Mouse (Mus musculus) gonadal fat pad, adult 2 months (tissue): ENCODE measurements around the gene Eif2b2. TPM values are rescaled to one million over a fixed set of nuclear protein-coding genes. Genes with fewer than 3 reads are reported as not detected.

Experiments used
- DNase-seq: peaks from one replicate; pipeline ENCODE4 v3.0.0-alpha.2; 2012; ENCODE audit warnings: low read depth
- polyA plus RNA-seq: library from polyadenylated mRNA; depleted of rRNA; stranded (reverse); fragments of >200 nt; gene quantifications from 2 replicates; pipeline ENCODE4 v1.2.3, GENCODE M21; 2012

The Eif2b2 gene
- polyA plus RNA-seq, 1 experiment, result 189 TPM

DNA sequence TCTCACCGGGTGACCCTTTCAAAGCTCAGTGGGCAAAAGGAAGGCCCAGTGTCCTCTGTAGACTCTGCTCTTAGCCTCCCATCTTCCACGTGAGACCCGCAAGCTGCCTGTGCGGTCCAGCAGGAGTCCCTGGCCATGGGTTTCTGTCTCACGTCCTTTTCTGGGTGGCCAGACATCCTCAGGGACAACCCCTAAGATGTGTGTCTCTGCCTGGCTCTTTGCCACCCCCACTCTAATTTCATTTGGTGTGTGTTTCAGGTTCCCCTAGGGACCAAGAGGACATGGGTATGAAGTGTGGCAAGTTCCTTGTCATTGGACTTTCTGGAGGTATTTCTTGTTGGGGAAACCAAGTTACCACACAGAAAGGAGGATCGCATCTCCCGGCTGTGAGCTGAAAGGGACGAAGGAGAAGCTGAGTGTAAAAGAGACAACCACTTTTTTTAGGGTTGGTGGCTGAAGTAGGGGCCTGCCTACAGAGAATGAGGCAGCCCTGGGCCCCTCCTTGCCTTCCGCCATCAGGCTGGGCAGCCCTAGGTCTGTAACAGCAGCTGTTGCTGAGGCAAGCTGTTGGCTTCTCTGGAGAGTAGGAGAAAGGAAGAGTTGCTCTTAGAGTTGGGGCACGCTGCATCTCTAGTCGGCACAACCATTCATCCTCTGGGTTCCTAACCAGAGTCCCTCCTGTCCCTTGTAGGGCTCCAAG is 25.2 kb upstream of the Eif2b2 start:
- no peak for DNase-seq

GRCm38 (mm10) chr12:85194623-85195018 is 24.7 kb upstream of the Eif2b2 start:
- DNase-seq, result no peak

DNA sequence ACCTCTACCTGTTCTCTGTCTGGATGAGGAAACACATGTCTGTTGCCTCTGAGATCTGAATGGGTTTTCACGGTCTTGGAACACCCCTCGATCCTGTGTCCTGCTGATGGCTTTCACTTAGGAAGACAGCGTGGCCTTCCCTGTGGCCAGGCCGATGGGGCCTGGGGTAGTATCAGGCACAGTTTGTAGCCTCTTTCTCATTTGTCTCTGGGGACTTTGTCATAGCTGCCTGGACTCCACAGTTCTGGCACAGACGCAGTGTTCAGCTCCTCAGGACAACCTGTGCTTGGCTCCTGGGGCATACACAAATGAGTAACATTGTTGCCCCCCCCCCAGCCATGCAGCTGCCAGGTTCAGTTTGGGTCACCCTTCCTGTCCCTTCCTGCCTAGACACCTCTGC is 24.2 kb upstream of the Eif2b2 start:
- DNase-seq, result no peak

DNA sequence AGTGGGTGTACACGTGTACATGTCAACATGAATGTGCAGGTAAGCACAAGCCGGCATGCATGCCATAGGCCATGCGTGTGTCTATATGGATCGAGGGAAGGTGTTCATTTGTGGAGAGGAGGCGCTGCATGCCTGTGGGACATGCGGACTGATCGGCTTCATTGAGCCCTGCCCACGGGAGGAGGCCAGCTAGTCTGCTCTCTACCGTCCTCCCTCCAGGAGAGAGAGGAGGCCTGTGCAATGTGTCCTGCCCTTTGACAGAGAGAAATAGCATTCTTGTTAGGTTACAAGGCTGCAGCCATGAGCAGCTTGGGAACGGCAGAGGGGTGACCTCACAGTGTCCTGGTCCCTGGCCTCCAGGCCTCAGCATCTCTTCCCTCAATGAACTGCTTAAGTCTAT is 23.1 kb upstream of the Eif2b2 start:
- no peak for DNase-seq

DNA sequence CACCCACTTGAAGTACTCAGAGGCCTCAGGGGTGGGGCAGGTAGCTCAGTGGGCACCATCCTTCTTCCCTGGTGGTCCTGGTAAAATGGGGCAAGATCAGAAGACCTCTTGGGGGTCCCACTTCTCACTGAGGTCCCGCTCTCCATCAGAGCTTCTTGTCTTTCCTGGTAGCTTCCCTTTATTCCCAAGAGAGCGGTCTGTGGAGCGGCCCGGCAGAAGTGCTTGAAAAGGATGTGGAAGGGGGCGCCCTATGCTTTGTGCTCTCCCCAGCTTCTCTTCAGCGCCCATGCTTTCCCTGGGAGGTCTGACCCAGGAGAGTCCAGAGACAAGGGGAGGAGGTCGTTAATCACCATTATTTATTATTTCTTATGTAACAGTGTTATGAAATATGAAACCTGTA is 21.9 kb upstream of the Eif2b2 start:
- no peak for DNase-seq

GRCm38 (mm10) chr12:85197936-85198335 is 21.3 kb upstream of the Eif2b2 start:
- no peak for DNase-seq

- no peak for DNase-seq
Observed at GRCm38 (mm10) chr12:85199954-85200353, 19.3 kb upstream of the Eif2b2 start.

DNA sequence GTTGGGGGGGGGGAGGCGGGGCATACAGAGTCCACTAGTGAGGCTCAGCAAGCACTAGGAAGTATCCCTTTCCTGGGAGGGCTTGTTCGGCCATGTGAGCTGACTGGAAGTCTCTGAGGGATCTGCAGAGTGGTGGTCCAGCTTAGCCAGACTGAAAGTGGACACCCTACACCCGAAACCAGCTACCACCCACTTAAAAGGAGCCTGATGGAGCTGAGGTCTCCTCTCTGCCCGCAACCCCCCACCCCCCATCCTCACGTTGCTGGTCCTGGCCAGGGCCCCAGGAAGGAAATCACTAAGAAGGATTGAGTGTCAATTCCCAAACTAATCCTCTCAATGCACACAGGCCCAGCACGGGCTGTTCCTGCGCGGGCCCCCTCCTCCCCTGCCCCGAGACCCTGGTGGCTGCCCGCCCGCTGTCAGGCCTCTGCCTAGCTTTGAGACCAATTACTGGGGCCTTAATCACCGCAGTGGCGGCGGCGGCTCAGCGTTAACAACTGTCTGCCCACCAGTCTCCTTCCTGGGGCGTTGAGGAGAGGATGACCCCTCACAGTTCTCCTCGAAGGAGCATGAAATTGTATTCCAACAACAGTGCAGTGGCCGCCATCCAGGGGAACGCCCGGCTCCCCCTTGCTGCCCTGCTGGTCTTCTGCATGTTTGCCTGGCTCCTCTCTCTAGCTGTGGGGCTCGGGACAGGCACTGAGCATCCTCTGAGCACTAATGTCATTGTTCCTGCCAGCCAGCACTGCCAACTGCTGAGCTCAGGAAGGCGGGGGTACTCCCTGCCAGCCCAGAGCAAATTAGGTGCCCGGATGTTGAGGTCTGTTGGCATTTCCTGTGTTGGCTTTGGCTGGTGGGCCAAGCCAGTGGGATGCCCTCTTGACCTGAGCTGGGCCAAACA is 18.1 kb upstream of the Eif2b2 start:
- DNase-seq, result no peak

DNA sequence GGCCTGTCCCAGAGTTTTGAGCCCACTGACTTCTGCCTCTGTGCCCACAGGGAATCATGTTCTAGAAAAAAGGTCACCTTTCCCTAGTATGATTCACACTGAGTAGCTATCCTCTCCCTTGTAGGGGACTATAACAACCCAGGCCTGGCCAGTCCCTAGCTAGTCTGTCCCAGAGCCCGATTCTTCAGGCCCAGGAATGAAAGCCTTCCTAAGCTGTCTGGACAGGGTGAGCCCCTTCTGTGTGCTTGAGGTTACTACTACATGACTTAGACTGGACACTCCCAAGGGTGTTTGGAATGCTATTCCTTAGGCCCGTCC is 17.5 kb upstream of the Eif2b2 start:
- DNase-seq, result no peak

DNA sequence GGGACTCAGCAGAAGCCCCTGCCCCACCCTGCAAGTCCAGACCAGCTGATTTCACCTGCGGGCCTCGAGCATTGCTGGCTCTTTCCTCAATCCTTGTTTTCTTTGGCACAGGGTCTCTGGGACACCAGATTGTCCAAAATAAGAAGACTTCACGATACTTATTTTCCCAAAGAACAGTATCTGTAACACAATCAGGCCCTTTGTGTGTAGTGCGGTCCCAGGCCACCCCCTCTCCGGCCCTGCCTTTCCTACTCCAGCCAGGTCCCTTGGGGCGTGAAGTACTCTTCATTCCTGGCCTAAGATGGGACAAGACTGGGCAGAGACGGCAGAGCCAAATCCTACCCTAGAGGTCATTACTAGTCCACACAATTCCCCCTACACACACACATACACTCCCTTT is 17.1 kb upstream of the Eif2b2 start:
- no peak for DNase-seq

DNA sequence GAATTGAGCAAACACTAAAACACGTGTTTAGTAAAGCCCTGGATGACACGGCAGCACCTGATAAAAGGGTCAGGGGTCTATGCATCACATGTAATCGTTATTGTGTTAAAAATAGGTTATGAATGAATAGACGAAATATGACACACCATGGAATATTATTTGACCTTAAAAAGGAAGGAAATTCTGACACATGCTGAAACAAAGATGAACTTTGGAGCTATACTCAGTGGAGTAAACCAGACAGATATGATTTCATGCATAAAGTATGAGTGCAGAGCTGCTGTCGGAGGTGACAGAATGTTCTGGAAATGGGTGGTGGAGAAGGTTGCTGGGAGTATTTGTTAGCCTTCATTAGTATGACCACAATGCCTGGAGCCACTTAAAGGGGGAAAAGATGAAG is 15.6 kb upstream of the Eif2b2 start:
- no peak for DNase-seq

DNA sequence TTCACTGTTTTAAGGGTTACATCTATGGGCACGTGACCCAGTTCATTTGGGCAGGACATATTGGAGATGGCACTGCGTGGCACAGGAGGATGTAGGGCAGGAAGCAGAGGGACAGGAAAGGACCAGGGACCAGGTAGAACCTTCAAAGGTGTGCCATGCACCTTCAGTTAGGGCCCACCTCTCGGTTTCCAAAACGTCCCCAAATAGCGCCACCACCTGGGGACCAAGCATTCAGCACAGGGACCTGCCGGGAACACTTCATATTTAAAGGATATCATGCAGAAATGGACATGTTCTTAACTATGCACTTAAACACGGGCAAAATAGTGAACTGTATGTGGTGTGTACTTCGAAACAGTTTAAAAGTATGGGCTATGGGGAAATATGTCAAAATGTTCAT is 15.2 kb upstream of the Eif2b2 start:
- no peak for DNase-seq

- no peak for DNase-seq
Observed at GRCm38 (mm10) chr12:85205425-85205824, 13.9 kb upstream of the Eif2b2 start.

- no peak for DNase-seq
Observed at GRCm38 (mm10) chr12:85208687-85209199, 10.5 kb upstream of the Eif2b2 start.

GRCm38 (mm10) chr12:85215031-85215430 is 4.2 kb upstream of the Eif2b2 start:
- DNase-seq, result no peak

DNA sequence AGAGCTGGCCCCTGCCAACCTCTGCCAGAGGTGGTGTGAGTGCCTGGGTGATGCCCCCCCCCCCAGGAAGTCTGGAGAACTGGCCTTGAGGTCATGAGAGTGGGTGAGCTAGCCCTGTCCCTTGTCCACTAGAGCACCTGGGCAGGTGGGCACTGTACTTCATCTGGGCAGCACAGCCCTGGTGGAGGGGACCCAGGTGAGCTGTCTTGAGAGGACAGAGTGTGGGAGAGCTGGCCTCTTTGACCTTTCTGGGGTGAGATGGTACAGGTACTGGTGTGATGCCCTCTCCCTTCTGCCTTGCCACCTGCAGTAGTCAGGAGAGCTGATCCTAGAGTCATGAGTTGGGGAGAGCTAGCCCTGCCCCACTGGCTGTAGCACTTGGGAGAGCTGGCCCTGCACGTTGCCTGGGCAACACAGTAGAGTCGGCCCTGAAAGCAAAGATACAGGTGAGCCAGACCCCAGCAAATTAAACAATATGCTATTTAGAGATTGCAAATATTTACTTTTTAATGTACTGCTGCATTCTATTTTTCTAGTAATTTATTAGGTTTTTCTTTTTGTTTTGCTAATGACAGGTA is 1.5 kb upstream of the Eif2b2 start:
- DNase-seq, result no peak

- no peak for DNase-seq
Observed at GRCm38 (mm10) chr12:85219905-85220290, 617 bp downstream of the Eif2b2 start.

DNA sequence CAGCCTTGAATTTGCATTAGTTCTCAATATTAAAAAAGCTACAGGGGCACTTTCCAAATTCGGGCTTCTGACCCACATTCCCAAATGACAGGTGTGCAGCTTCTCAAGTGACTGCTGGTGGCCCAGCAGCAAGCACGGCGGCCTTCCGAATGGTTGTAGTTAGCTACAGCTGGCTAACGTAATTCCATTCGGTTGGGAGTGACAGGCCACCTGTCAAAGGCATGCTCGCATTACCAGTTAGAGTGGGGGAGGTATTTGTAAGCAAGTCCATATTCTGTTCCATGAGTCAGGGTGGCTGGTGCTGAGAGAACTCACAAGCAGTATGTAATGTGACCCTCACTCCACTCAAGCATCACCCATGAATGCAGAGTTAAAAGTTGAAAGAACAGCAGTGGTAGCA is 7.9 kb downstream of the Eif2b2 start:
- DNase-seq, result no peak

DNA sequence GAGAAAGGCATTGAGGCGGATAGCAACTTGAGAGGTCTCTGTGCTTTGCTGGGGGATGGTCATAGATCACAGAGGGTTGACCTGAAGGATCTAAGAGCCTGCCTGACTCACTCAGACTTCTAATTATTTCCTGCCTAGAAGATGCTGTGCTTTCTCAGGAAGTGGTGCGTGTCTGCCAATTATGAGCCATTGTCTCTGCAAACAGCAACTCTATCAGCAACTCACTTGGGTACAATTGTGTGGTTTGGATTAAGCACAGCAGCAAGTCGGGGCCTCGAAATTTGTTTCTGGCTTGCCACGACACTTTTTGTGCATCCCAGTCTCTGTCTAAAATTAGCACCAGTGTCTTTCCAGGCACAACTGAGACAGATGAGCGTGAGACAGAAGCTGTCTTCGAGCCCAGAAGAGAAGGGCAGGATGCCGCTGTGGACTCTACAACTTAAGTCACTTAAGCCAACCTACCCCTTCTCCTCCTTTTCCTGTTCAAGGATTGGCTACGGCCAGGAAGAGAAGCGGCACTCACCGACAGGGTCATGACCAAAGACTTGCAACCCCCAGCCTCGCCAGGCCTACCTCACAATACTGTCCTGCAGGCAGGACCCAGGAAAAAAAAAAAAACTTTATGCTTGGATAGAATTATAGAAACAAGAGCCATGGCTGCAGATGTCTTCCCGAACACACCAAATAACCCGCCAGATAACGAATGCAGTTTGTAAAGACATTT is 8.8 kb downstream of the Eif2b2 start:
- no peak for DNase-seq

DNA sequence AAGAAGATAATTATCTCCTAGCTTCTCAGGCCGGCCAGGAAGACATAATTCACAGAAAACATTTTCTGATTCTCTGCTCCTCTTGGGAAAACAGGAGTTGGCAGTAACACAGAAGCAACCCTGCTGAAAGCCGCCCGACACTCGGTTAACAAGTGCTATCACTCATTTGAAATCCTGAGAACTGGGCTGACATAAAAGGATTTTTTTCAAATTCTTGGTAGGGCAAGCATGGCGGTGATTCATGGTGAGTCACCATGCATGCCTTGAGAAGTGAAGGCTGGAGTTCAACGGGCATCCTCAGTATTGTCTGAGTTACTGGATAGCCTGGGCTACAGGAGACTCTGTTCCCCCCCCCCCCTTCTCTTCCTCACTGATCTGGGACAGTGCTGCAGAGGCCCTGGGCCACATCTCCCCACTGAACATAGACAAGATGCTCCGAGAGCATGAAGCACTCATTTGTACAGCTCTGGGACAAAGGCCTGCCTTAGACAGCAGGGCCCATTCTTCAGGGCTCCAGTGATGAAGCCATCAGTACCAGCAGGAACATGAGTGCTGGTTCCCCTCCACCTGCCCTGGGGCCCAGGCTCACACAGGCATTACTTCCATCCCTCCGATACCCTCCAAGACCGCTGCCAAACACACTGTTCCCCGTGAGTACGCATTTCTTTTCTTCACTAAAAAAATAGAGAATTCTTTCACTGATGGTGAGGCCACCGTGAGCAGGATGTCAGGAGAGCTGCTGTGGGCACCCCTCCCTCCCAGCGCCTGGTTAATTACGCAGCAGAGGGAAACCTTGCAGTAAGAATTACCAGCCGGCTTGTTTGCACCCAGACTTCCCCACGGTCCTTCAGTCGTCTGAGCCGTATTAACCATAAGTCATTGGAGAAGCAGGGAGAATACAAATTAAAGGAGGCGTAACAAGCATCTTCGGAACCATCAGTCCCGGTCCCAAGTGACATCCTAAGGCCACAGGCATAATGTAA is 14.4 kb downstream of the Eif2b2 start:
- DNase-seq, result no peak

- no peak for DNase-seq
Observed at GRCm38 (mm10) chr12:85237553-85237952, 18.3 kb downstream of the Eif2b2 start.
